In the genomic region with DNA sequence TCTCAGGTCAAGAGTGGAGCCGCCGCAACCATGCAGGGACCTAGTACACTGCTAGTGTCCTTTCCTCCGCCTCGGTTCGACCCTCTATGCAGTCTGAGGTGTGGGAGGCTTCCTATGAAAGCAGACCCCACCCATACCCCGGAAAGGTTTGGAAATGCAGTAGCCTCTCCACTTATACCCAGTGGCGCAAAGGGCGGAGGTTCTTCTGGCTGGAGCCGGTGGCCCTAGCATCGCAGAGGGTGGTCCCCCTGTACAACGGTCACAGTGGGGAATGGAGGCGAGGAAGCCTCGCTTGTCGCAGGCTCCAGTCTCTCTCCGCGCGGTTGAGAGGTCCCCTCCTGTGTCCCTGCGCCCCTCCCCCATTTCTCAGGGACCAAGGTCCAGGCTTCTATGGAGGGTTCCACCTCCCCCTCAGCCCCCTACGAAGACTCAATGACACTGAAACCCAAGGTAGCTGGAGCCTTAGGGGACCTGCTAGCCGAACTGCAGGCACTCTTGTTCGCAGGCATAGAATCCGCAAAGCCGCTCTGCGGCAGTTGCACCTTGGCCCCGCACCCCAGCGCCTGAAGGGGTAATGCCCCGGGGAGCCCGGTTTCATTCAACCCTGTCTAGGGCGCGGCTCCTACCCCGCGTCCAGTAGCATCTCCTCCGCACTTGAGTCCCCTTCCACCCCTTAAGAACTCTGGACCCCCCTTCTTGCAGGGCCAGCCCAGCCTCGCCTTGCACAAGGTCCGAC, we compare ENCODE assay signal across 8 mouse cellular contexts. TPM values are rescaled to one million over a fixed set of nuclear protein-coding genes. Genes with fewer than 3 reads are reported as not detected.
A peak's percentile ranks its signal among the peaks of the same experiment; 100 is the strongest.
DNase-seq lines count a peak whose midpoint lies in the region; ATAC-seq and TF ChIP-seq lines count a peak whose summit lies in the region.

No protein-coding gene starts in this region.

- no peak for DNase-seq in kidney, postnatal 0 days (ENCODE audit: low spot score)
- DNase-seq in kidney, adult 11 months = no peak
- DNase-seq in cerebellum, adult 11-12 months = peak; percentile 71
- DNase-seq in forebrain, embryonic 14.5 days (ENCODE audit: low spot score) = peak; percentile 55
- no peak for DNase-seq in liver, embryonic 14.5 days (ENCODE audit: low read depth in 3 of 3, low spot score in 3 of 3)
- DNase-seq in spleen, postnatal 14 days (ENCODE audit: low spot score in 2 of 2) = no peak
- DNase-seq in thymus, postnatal 10 days (ENCODE audit: low spot score in 2 of 2) = no peak

- no peak overlapping the region for H3K27ac ChIP-seq in kidney, postnatal 0 days
- peak overlapping the region; percentile 93 for H3K27ac ChIP-seq in forebrain, embryonic 14.5 days (ENCODE audit: low read depth, low read length)
- H3K27ac ChIP-seq in liver, embryonic 14.5 days = no peak overlapping the region
- H3K27ac ChIP-seq in stomach, embryonic 16.5 days (ENCODE audit: low read length) = no peak overlapping the region

- TF ChIP-seq CTCF in kidney, postnatal 0 days (IDR thresholded peaks at IDR 0.05; ENCODE audit: low read depth) = no peak
- no peak for TF ChIP-seq CTCF in liver, embryonic 14.5 days (IDR thresholded peaks at IDR 0.05; ENCODE audit: low read depth)

- H3K4me3 ChIP-seq in kidney, postnatal 0 days (replicated peaks; ENCODE audit: low read depth, low read length) = no peak overlapping the region
- H3K4me3 ChIP-seq in forebrain, embryonic 14.5 days (ENCODE audit: low read depth, low read length) = peak overlapping the region; percentile 81
- no peak overlapping the region for H3K4me3 ChIP-seq in liver, embryonic 14.5 days (ENCODE audit: insufficient read depth in 1 of 2, low read depth in 2 of 2, low read length in 2 of 2)
- H3K4me3 ChIP-seq in stomach, embryonic 16.5 days (replicated peaks; ENCODE audit: low read length) = peak overlapping the region; percentile 28

- H3K9me3 ChIP-seq in kidney, postnatal 0 days (replicated peaks; ENCODE audit: low read length) = no peaks in the 10 kb centered on the region
- no peaks in the 10 kb centered on the region for H3K9me3 ChIP-seq in forebrain, embryonic 14.5 days (replicated peaks; ENCODE audit: control insufficient read depth, low read length)
- H3K9me3 ChIP-seq in liver, embryonic 14.5 days (ENCODE audit: control insufficient read depth, low read length) = no peaks in the 10 kb centered on the region
- no peaks in the 10 kb centered on the region for H3K9me3 ChIP-seq in stomach, embryonic 16.5 days (replicated peaks; ENCODE audit: control insufficient read depth, low read length)

- H3K9ac ChIP-seq in kidney, postnatal 0 days (ENCODE audit: low read depth, low read length) = no peak overlapping the region
- H3K9ac ChIP-seq in forebrain, embryonic 14.5 days (ENCODE audit: low read length) = peak overlapping the region; percentile 94
- H3K9ac ChIP-seq in liver, embryonic 14.5 days (replicated peaks) = no peak overlapping the region
- no peak overlapping the region for H3K9ac ChIP-seq in stomach, embryonic 16.5 days (ENCODE audit: low read length)

- H3K27me3 ChIP-seq in kidney, postnatal 0 days (ENCODE audit: insufficient read depth, low read length) = peaks cover 15% of the 10 kb centered on the region
- H3K27me3 ChIP-seq in forebrain, embryonic 14.5 days (replicated peaks; ENCODE audit: control insufficient read depth, insufficient read depth, low read length) = peaks cover 4% of the 10 kb centered on the region; the same call in 1 of the 2 replicates
- peaks cover 55% of the 10 kb centered on the region for H3K27me3 ChIP-seq in liver, embryonic 14.5 days (ENCODE audit: control insufficient read depth, insufficient read depth, low read length)
- peaks cover 35% of the 10 kb centered on the region for H3K27me3 ChIP-seq in stomach, embryonic 16.5 days (ENCODE audit: control insufficient read depth, insufficient read depth, low read length)

- peak; percentile 25; the same call in 1 of the 2 replicates for ATAC-seq in kidney, postnatal 0 days (replicated peaks; ENCODE audit: low FRiP score, low read depth)
- ATAC-seq in forebrain, embryonic 14.5 days = peak; percentile 73
- ATAC-seq in liver, embryonic 14.5 days (ENCODE audit: insufficient read depth) = 0 out of 2 replicates have a peak, but pooled peaks have one; percentile 18
- peak; percentile 29 for ATAC-seq in stomach, embryonic 16.5 days (ENCODE audit: insufficient read depth, low FRiP score)

- no peak for TF ChIP-seq EP300 in liver, embryonic 14.5 days (IDR thresholded peaks at IDR 0.05; ENCODE audit: low read depth)

- H3K4me2 ChIP-seq in kidney, postnatal 0 days (ENCODE audit: low read length) = peak overlapping the region; percentile 33
- H3K4me2 ChIP-seq in forebrain, embryonic 14.5 days (ENCODE audit: low read length) = peak overlapping the region; percentile 58
- H3K4me2 ChIP-seq in liver, embryonic 14.5 days (ENCODE audit: low read depth) = no peak overlapping the region
- H3K4me2 ChIP-seq in stomach, embryonic 16.5 days (ENCODE audit: low read depth, low read length) = peak overlapping the region; percentile 31; the same call in 1 of the 2 replicates

- no peaks in the 10 kb centered on the region for H3K36me3 ChIP-seq in kidney, postnatal 0 days (ENCODE audit: insufficient read depth, low read length)
- peaks cover 7% of the 10 kb centered on the region for H3K36me3 ChIP-seq in forebrain, embryonic 14.5 days (ENCODE audit: control insufficient read depth, insufficient read depth, low read length)
- H3K36me3 ChIP-seq in liver, embryonic 14.5 days (replicated peaks; ENCODE audit: control insufficient read depth, insufficient read depth, low read depth) = no peaks in the 10 kb centered on the region
- H3K36me3 ChIP-seq in stomach, embryonic 16.5 days (ENCODE audit: control insufficient read depth, insufficient read depth, low read length) = no peaks in the 10 kb centered on the region

- WGBS in kidney, postnatal 0 days = 4% methylated on average over 35 of the region's 35 CpGs
- under 1% methylated on average over 35 of the region's 35 CpGs for WGBS in forebrain, embryonic 14.5 days
- WGBS in liver, embryonic 14.5 days (ENCODE audit: insufficient replicate concordance) = 7% methylated on average over 35 of the region's 35 CpGs
- WGBS in stomach, embryonic 16.5 days = 7% methylated on average over 35 of the region's 35 CpGs

- 0 out of 2 replicates have a peak, but pooled peaks cover 3% of the 10 kb centered on the region for H3K4me1 ChIP-seq in kidney, postnatal 0 days (replicated peaks; ENCODE audit: insufficient read depth, low read length)
- peaks cover 8% of the 10 kb centered on the region for H3K4me1 ChIP-seq in forebrain, embryonic 14.5 days (ENCODE audit: control insufficient read depth, insufficient read depth, low read length)
- H3K4me1 ChIP-seq in liver, embryonic 14.5 days (replicated peaks; ENCODE audit: control insufficient read depth in 2 of 2, insufficient read depth in 2 of 2, low read length in 1 of 2) = no peaks in the 10 kb centered on the region
- H3K4me1 ChIP-seq in stomach, embryonic 16.5 days (ENCODE audit: control insufficient read depth, insufficient read depth, low read length) = peaks cover 3% of the 10 kb centered on the region; the same call in 1 of the 2 replicates

RNA-seq across cellular contexts. Expression of gene Stmn3, which starts 0.8 kb away (rescaled TPM):
- polyA plus RNA-seq in kidney, postnatal 0 days (2015; fragmentation: Nextera tagmentation; extraction: Ambion mirVana) = 0.24 and 0.66 TPM in 2 replicates
- polyA plus RNA-seq in forebrain, embryonic 14.5 days (2014; fragmentation: Nextera tagmentation; extraction: Ambion mirVana) = 1,166 and 1,263 TPM in 2 replicates
- 0.06 and 1.0 TPM in 2 replicates for polyA plus RNA-seq in liver, embryonic 14.5 days (2012; rRNA removed)
- 0.09 TPM in 1 of 2 replicates, not detected in the other for polyA plus RNA-seq in liver, embryonic 14.5 days (2014; fragmentation: Nextera tagmentation; extraction: Ambion mirVana)
- polyA plus RNA-seq in stomach, embryonic 16.5 days (2015; fragmentation: Nextera tagmentation; extraction: Ambion mirVana) = 34.0 and 37.1 TPM in 2 replicates

RNA-seq across cellular contexts. Expression of gene Rtel1, which starts 6.0 kb away (rescaled TPM):
- 16.8 and 24.2 TPM in 2 replicates for polyA plus RNA-seq in kidney, postnatal 0 days (2015; fragmentation: Nextera tagmentation; extraction: Ambion mirVana)
- 37.0 and 40.7 TPM in 2 replicates for polyA plus RNA-seq in forebrain, embryonic 14.5 days (2014; fragmentation: Nextera tagmentation; extraction: Ambion mirVana)
- 39.1 and 40.3 TPM in 2 replicates for polyA plus RNA-seq in liver, embryonic 14.5 days (2012; rRNA removed)
- 26.2 and 29.3 TPM in 2 replicates for polyA plus RNA-seq in liver, embryonic 14.5 days (2014; fragmentation: Nextera tagmentation; extraction: Ambion mirVana)
- polyA plus RNA-seq in stomach, embryonic 16.5 days (2015; fragmentation: Nextera tagmentation; extraction: Ambion mirVana) = 33.8 and 39.0 TPM in 2 replicates

RNA-seq across cellular contexts. Expression of gene Gmeb2, which starts 25.7 kb away (rescaled TPM):
- 8.1 and 9.8 TPM in 2 replicates for polyA plus RNA-seq in kidney, postnatal 0 days (2015; fragmentation: Nextera tagmentation; extraction: Ambion mirVana)
- polyA plus RNA-seq in forebrain, embryonic 14.5 days (2014; fragmentation: Nextera tagmentation; extraction: Ambion mirVana) = 19.2 and 21.5 TPM in 2 replicates
- 11.0 and 12.2 TPM in 2 replicates for polyA plus RNA-seq in liver, embryonic 14.5 days (2012; rRNA removed)
- polyA plus RNA-seq in liver, embryonic 14.5 days (2014; fragmentation: Nextera tagmentation; extraction: Ambion mirVana) = 7.6 and 10.3 TPM in 2 replicates
- polyA plus RNA-seq in stomach, embryonic 16.5 days (2015; fragmentation: Nextera tagmentation; extraction: Ambion mirVana) = 11.8 and 12.5 TPM in 2 replicates

RNA-seq across cellular contexts. Expression of gene Zgpat, which starts 51.2 kb away (rescaled TPM):
- polyA plus RNA-seq in kidney, postnatal 0 days (2015; fragmentation: Nextera tagmentation; extraction: Ambion mirVana) = 32.2 and 33.1 TPM in 2 replicates
- polyA plus RNA-seq in forebrain, embryonic 14.5 days (2014; fragmentation: Nextera tagmentation; extraction: Ambion mirVana) = 44.6 and 55.6 TPM in 2 replicates
- 7.7 and 8.8 TPM in 2 replicates for polyA plus RNA-seq in liver, embryonic 14.5 days (2012; rRNA removed)
- polyA plus RNA-seq in liver, embryonic 14.5 days (2014; fragmentation: Nextera tagmentation; extraction: Ambion mirVana) = 8.4 and 10.5 TPM in 2 replicates
- 34.5 and 35.6 TPM in 2 replicates for polyA plus RNA-seq in stomach, embryonic 16.5 days (2015; fragmentation: Nextera tagmentation; extraction: Ambion mirVana)

RNA-seq across cellular contexts. Expression of gene Arfrp1, which starts 51.7 kb away (rescaled TPM):
- 47.5 and 48.7 TPM in 2 replicates for polyA plus RNA-seq in kidney, postnatal 0 days (2015; fragmentation: Nextera tagmentation; extraction: Ambion mirVana)
- polyA plus RNA-seq in forebrain, embryonic 14.5 days (2014; fragmentation: Nextera tagmentation; extraction: Ambion mirVana) = 58.6 and 63.5 TPM in 2 replicates
- 13.3 and 21.1 TPM in 2 replicates for polyA plus RNA-seq in liver, embryonic 14.5 days (2012; rRNA removed)
- 14.8 and 16.9 TPM in 2 replicates for polyA plus RNA-seq in liver, embryonic 14.5 days (2014; fragmentation: Nextera tagmentation; extraction: Ambion mirVana)
- 53.7 and 59.5 TPM in 2 replicates for polyA plus RNA-seq in stomach, embryonic 16.5 days (2015; fragmentation: Nextera tagmentation; extraction: Ambion mirVana)

Comparison
In these comparisons a context has a peak if more than half of its experiments do, and no peak if none do; other contexts are left out.
1. ATAC-seq: peak in every context shown above with its lines; median percentile 73 in forebrain, embryonic 14.5 days; 29 in stomach, embryonic 16.5 days; 25 in kidney, postnatal 0 days; 18 in liver, embryonic 14.5 days.
2. DNase-seq: peak in cerebellum, adult 11-12 months (single experiment) and forebrain, embryonic 14.5 days (single experiment); none in kidney, postnatal 0 days (single experiment), kidney, adult 11 months (single experiment), liver, embryonic 14.5 days (0 of 3), spleen, postnatal 14 days (0 of 2) and thymus, postnatal 10 days (0 of 2).
3. H3K4me3 ChIP-seq: peak in forebrain, embryonic 14.5 days (single experiment) and stomach, embryonic 16.5 days (single experiment); none in kidney, postnatal 0 days (single experiment) and liver, embryonic 14.5 days (0 of 2).
4. RNA of gene Stmn3, which starts 0.8 kb away (polyA plus RNA-seq): 1,166 to 1,263 TPM in forebrain, embryonic 14.5 days; 34.0 to 37.1 TPM in stomach, embryonic 16.5 days, 0.24 to 0.66 TPM in kidney, postnatal 0 days and 0.06 to 1.0 TPM in liver, embryonic 14.5 days; every median in the first group is over 10 times any median in the second.